Mouse (Mus musculus) lung, embryonic 16.5 days (tissue): Measurements from ENCODE around the gene Grpel1. TPM values are rescaled to one million over a fixed set of nuclear protein-coding genes. Genes with fewer than 3 reads are reported as not detected.

Source experiments
- ATAC-seq: fragments of 200-750 bp; cut with Nextera tagmentation; 2 replicates; pipeline ENCODE4 v1.8.0; 2017; ENCODE audit warnings: low read depth, mild to moderate bottlenecking, moderate library complexity
- H3K27ac ChIP-seq: fragments of 300-500 bp; sonication (generic); 2 replicates; pipeline ENCODE4 v1.5.1; 2014; ENCODE audit warnings: mild to moderate bottlenecking, control low read depth, low read length
- H3K27me3 ChIP-seq: fragments of 300-500 bp; sonication (generic); 2 replicates; pipeline ENCODE4 v1.6.1; 2014; ENCODE audit warnings: low read depth, low read length, mixed read lengths; ENCODE audit not compliant: control insufficient read depth, insufficient read depth
- H3K36me3 ChIP-seq: fragments of 300-500 bp; sonication (generic); 2 replicates; pipeline ENCODE4 v1.6.1; 2014; ENCODE audit warnings: low read length; ENCODE audit not compliant: control insufficient read depth, insufficient read depth
- H3K4me1 ChIP-seq: fragments of 300-500 bp; sonication (generic); replicated peaks from 2 replicates; pipeline ENCODE4 v1.6.1; 2014; ENCODE audit warnings: low read length, mixed read lengths; ENCODE audit not compliant: control insufficient read depth, insufficient read depth
- H3K4me2 ChIP-seq: fragments of 300-500 bp; sonication (generic); 2 replicates; pipeline ENCODE4 v1.6.1; 2014; ENCODE audit warnings: low read depth, low read length, control low read depth
- H3K4me3 ChIP-seq: fragments of 300-500 bp; sonication (generic); 2 replicates; pipeline ENCODE4 v1.5.1; 2014; ENCODE audit warnings: mild to moderate bottlenecking, low read length, control low read depth
- H3K9ac ChIP-seq: fragments of 300-500 bp; sonication (generic); 2 replicates; pipeline ENCODE4 v1.6.1; 2014; ENCODE audit warnings: low read length, control low read depth
- H3K9me3 ChIP-seq: fragments of 300-500 bp; sonication (generic); 2 replicates; pipeline ENCODE4 v1.6.1; 2016; ENCODE audit warnings: low read length; ENCODE audit not compliant: control insufficient read depth
- WGBS: fragments of 180-500 bp; shearing (Covaris S2); extraction: QIAGEN DNeasy Blood & Tissue Kit; methylation state at CpG from one replicate; pipeline ENCODE4 v1.1.7; 2014; 5-methylcytosine and 5-hydroxymethylcytosine counted together
- polyA plus RNA-seq: library from polyadenylated mRNA; unstranded; fragments of >200 nt; fragmentation: Nextera tagmentation; extraction: Ambion mirVana; gene quantifications from 2 replicates; pipeline ENCODE4 v1.2.1, GENCODE M21; 2015

Grpel1 gene
- polyA plus RNA-seq, 1 experiment from 2014 or later: 47.5 TPM

DNA sequence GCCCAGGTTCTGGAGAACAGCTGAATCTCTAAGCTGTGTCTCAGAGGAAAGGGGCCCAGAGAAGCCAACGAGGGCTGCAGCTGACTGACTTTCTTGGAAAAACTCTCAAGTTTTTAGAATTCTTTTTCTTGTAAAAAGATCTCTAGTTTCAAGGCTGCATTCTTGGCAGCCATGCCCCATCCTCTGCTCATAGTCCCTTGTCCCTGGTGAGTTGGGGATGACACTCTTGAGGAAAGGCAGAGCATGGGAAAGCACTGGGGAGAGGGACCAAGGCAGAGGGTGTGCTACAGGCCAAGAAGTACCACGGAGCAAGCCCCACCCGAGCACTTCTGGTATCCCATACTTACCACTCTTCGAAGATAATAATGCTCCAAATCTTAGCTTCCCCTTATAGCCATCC, 27.9 kb upstream of the Grpel1 start:
- no peak overlapping the region for H3K4me3 ChIP-seq
- H3K9me3 ChIP-seq: no peaks in the 10 kb centered on the region
- H3K9ac ChIP-seq: no peak overlapping the region
- no peak overlapping the region for H3K4me2 ChIP-seq
- ATAC-seq: no peak
- WGBS: 72% methylated on average over 4 of the region's 4 CpGs
- H3K4me1 ChIP-seq: no peaks in the 10 kb centered on the region
- no peaks in the 10 kb centered on the region for H3K27me3 ChIP-seq
- H3K27ac ChIP-seq: no peak overlapping the region
- no peaks in the 10 kb centered on the region for H3K36me3 ChIP-seq

DNA sequence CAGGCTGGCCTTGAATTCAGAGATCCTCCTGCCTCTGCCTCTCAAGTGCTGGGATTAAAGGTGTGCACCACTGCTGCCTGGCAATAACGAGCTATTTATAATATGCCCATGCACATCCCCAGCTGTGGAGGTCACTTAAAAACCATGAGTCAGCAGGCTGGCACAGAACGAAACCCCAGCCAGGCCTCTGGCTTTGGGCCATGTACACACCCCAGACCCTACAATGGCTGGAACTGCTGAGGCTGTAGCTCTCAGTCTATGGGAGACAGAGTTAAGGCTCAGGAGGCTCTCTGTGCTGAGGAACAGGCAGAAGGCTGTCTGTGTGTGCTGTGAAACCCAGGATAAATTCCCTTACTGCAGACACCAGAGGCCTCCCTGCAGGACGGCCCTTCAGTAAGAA, 24.1 kb upstream of the Grpel1 start:
- peaks cover 6% of the 10 kb centered on the region for H3K27me3 ChIP-seq
- 56% methylated on average over 3 of the region's 3 CpGs for WGBS
- H3K4me1 ChIP-seq: no peaks in the 10 kb centered on the region
- no peak overlapping the region for H3K9ac ChIP-seq
- no peaks in the 10 kb centered on the region for H3K9me3 ChIP-seq
- H3K4me2 ChIP-seq: no peak overlapping the region
- ATAC-seq: no peak
- no peak overlapping the region for H3K27ac ChIP-seq
- H3K36me3 ChIP-seq: no peaks in the 10 kb centered on the region
- no peak overlapping the region for H3K4me3 ChIP-seq

GRCm38 (mm10) chr5:36444611-36445010, 20.2 kb upstream of the Grpel1 start:
- WGBS: 33% methylated on average over 4 of the region's 4 CpGs
- Histone ChIP-seq H3K4me1 (no peaks in the 10 kb centered on the region), H3K4me3 (no peak overlapping the region), H3K4me2 (no peak overlapping the region), H3K27me3 (peaks cover 6% of the 10 kb centered on the region), H3K36me3 (no peaks in the 10 kb centered on the region), H3K9me3 (no peaks in the 10 kb centered on the region), H3K9ac (no peak overlapping the region), H3K27ac (no peak overlapping the region)
- no peak for ATAC-seq

- Histone ChIP-seq H3K27me3 (peaks cover 6% of the 10 kb centered on the region), H3K9ac (no peak overlapping the region), H3K4me2 (no peak overlapping the region), H3K36me3 (no peaks in the 10 kb centered on the region), H3K4me3 (no peak overlapping the region), H3K9me3 (no peaks in the 10 kb centered on the region), H3K27ac (no peak overlapping the region), H3K4me1 (no peaks in the 10 kb centered on the region)
- 25% methylated on average over 8 of the region's 8 CpGs for WGBS
- ATAC-seq: no peak
These were observed 19.8 kb upstream of the Grpel1 start for GRCm38 (mm10) chr5:36445028-36445427.

DNA sequence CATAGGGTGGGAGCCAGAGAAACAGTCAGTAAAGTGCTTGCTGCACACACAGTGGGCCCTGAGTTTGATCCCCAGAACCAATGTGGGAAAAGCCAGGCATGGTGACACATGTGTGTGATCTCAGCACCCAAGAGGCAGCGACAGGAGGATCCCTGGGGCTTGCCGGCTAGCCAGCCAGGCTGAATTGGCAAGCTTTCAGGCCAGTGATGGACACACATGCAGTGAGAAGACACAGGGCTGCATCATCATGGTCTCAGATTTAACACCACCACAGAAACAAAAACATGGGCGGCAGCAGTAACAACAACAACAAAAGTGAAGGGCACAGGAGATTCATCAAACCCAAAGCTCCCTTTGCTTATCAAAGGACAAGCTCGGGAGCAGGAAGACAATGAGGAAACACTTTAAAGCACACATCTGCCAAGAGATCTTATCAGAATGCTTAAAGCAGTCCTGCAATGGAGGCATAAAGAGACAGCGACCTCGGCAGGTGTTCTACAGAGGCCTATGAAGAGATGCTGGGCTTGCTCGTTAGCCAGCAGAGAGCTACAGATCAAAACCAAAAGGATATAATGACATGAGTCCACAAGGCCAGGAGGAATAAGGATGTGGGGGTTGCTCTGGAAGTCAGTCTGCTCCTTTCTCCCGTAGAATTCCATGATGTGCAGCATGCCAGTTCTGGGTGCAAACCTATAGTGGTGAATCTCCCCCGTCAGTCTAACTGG, 18.5 kb upstream of the Grpel1 start:
- Histone ChIP-seq H3K9me3 (no peaks in the 10 kb centered on the region), H3K9ac (no peak overlapping the region), H3K4me2 (no peak overlapping the region), H3K36me3 (no peaks in the 10 kb centered on the region), H3K4me3 (no peak overlapping the region), H3K27ac (no peak overlapping the region), H3K4me1 (no peaks in the 10 kb centered on the region), H3K27me3 (peaks cover 6% of the 10 kb centered on the region)
- 29% methylated on average over 9 of the region's 9 CpGs for WGBS
- no peak for ATAC-seq

GRCm38 (mm10) chr5:36447872-36448271, 16.9 kb upstream of the Grpel1 start:
- no peaks in the 10 kb centered on the region for H3K36me3 ChIP-seq
- no peak overlapping the region for H3K4me2 ChIP-seq
- H3K9ac ChIP-seq: no peak overlapping the region
- no peaks in the 10 kb centered on the region for H3K4me1 ChIP-seq
- no peaks in the 10 kb centered on the region for H3K9me3 ChIP-seq
- ATAC-seq: no peak
- 88% methylated on average over 12 of the region's 12 CpGs for WGBS
- peaks cover 6% of the 10 kb centered on the region for H3K27me3 ChIP-seq
- H3K4me3 ChIP-seq: no peak overlapping the region
- no peak overlapping the region for H3K27ac ChIP-seq

GRCm38 (mm10) chr5:36449710-36450358, 15.0 kb upstream of the Grpel1 start:
- Histone ChIP-seq H3K4me2 (no peak overlapping the region), H3K27ac (no peak overlapping the region), H3K4me1 (no peaks in the 10 kb centered on the region), H3K36me3 (no peaks in the 10 kb centered on the region), H3K4me3 (no peak overlapping the region), H3K9ac (no peak overlapping the region), H3K9me3 (no peaks in the 10 kb centered on the region), H3K27me3 (peaks cover 2% of the 10 kb centered on the region; the same call in 1 of the 2 replicates)
- ATAC-seq: 0 out of 2 replicates have a peak, but pooled peaks have one; percentile 15
- 53% methylated on average over 6 of the region's 6 CpGs for WGBS

- Histone ChIP-seq H3K27ac (no peak overlapping the region), H3K4me3 (no peak overlapping the region), H3K36me3 (no peaks in the 10 kb centered on the region), H3K9me3 (no peaks in the 10 kb centered on the region), H3K27me3 (no peaks in the 10 kb centered on the region; the same call in 1 of the 2 replicates), H3K4me2 (no peak overlapping the region), H3K4me1 (no peaks in the 10 kb centered on the region), H3K9ac (no peak overlapping the region)
- no peak for ATAC-seq
- WGBS: 20% methylated on average over 10 of the region's 10 CpGs
These were observed 13.7 kb upstream of the Grpel1 start for GRCm38 (mm10) chr5:36451119-36451518.

DNA sequence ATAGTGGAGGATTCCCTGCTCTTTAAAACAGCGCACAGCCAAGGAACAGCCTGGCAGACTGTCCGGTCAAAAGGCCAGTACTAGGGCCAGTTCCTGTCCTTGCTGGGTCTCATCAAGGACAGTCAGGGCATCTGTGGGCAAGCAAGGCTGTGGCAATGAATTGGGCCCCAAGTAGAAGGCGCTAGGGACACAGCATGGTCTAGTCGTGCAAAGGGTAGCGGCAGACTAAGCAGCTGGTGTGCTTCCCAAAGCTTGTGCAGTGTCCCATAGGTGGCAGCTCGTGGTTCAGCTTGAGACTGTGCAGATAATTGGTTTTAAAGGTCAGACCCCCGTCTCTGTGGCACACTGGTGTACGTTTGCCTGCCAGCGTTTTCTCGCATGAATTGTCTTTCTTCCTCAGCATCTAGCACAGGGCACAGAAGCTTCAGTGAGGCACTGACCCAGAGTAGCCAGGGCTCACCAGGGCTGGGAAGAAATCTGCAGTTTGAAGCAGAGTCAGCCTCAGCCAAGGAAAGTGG, 12.9 kb upstream of the Grpel1 start:
- no peak overlapping the region for H3K27ac ChIP-seq
- no peak overlapping the region for H3K9ac ChIP-seq
- ATAC-seq: no peak
- no peak overlapping the region for H3K4me2 ChIP-seq
- no peaks in the 10 kb centered on the region for H3K9me3 ChIP-seq
- 71% methylated on average over 10 of the region's 10 CpGs for WGBS
- H3K4me1 ChIP-seq: no peaks in the 10 kb centered on the region
- no peak overlapping the region for H3K4me3 ChIP-seq
- H3K27me3 ChIP-seq: no peaks in the 10 kb centered on the region
- no peaks in the 10 kb centered on the region for H3K36me3 ChIP-seq
